Mouse (Mus musculus) T-cell, adult 66 days (primary cell): ENCODE results near the gene Gm20830. TPM values are rescaled to one million over a fixed set of nuclear protein-coding genes. Genes with fewer than 3 reads are reported as not detected.

Experiments used
- total RNA-seq, 2 experiments: library from RNA; stranded (reverse); gene quantifications; 3 replicates in 1 of 2; 4 replicates in 1 of 2; pipeline ENCODE4 v1.2.4; 2023

Gene Gm20830
- total RNA-seq = not detected

DNA sequence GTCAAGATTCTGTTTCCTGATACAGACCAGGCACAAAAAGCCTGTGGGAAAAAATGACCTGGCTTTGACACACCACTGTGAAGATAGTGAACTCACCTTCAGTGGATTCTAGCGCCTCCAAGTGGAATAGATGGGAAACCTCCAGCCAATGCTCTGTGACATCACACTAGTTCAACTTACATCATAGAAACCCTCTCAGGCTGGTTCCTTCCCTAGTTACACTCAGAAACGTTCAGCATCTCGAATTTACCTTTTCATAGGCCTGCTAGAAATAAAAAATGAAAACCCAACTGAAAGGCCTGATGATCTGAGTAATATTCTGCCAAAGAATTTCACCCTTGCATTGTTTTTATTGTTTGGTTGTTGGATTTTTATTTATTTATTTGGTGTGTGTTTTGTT, at the start of gene Gm20830:
Gm20830 (minus strand) TSS at position 101 of the 400 bp plus-strand sequence.

Other genes with a start within 250 kb of the Gm20830 start
- gene Gm21719, start 235.4 kb downstream of the Gm20830 start, total RNA-seq = not detected